Mouse (Mus musculus) WW6 (cell line): ENCODE results near the gene Tcerg1l.

ENCODE experiments used
- DNase-seq: peaks from one replicate; pipeline ENCODE4 v3.0.0-alpha.2; 2013; ENCODE audit warnings: low read depth, low spot score

Tcerg1l gene

GRCm38 (mm10) chr7:138397485-138398181 is at the start of gene Tcerg1l:
Gene Tcerg1l (minus strand): TSS chr7:138397730.
- no peak for DNase-seq

GRCm38 (mm10) chr7:138442096-138442495 is 44.6 kb upstream of the Tcerg1l start:
- no peak for DNase-seq

GRCm38 (mm10) chr7:138432541-138432940 is 35.0 kb upstream of the Tcerg1l start:
- DNase-seq = no peak

GRCm38 (mm10) chr7:138431456-138431855 is 33.9 kb upstream of the Tcerg1l start:
- DNase-seq = no peak

GRCm38 (mm10) chr7:138429916-138430315 is 32.4 kb upstream of the Tcerg1l start:
- DNase-seq = no peak

GRCm38 (mm10) chr7:138428826-138429225 is 31.3 kb upstream of the Tcerg1l start:
- DNase-seq = no peak

GRCm38 (mm10) chr7:138427441-138427840 is 29.9 kb upstream of the Tcerg1l start:
- DNase-seq = no peak

- no peak for DNase-seq
Observed at GRCm38 (mm10) chr7:138413496-138413895, 16.0 kb upstream of the Tcerg1l start.

- no peak for DNase-seq
Observed at GRCm38 (mm10) chr7:138401641-138402040, 4.1 kb upstream of the Tcerg1l start.

- DNase-seq = no peak
Observed at GRCm38 (mm10) chr7:138400506-138401272, 3.2 kb upstream of the Tcerg1l start.

- peak; percentile 66 for DNase-seq
Observed at GRCm38 (mm10) chr7:138398182-138398793, 758 bp upstream of the Tcerg1l start.

GRCm38 (mm10) chr7:138396863-138397484 is 556 bp downstream of the Tcerg1l start:
- DNase-seq = peak; percentile 54

- DNase-seq = no peak
Observed at GRCm38 (mm10) chr7:138396109-138396862, 1.2 kb downstream of the Tcerg1l start.

- no peak for DNase-seq
Observed at GRCm38 (mm10) chr7:138389941-138390340, 7.6 kb downstream of the Tcerg1l start.

- no peak for DNase-seq
Observed at GRCm38 (mm10) chr7:138389071-138389470, 8.5 kb downstream of the Tcerg1l start.

- DNase-seq = no peak
Observed at GRCm38 (mm10) chr7:138379221-138379620, 18.3 kb downstream of the Tcerg1l start.

- no peak for DNase-seq
Observed at GRCm38 (mm10) chr7:138378546-138378945, 19.0 kb downstream of the Tcerg1l start.

- no peak for DNase-seq
Observed at GRCm38 (mm10) chr7:138375573-138375972, 22.0 kb downstream of the Tcerg1l start.

GRCm38 (mm10) chr7:138374376-138374775 is 23.2 kb downstream of the Tcerg1l start:
- no peak for DNase-seq

- DNase-seq = no peak
Observed at GRCm38 (mm10) chr7:138373530-138373929, 24.0 kb downstream of the Tcerg1l start.

- DNase-seq = no peak
Observed at GRCm38 (mm10) chr7:138367570-138367969, 30.0 kb downstream of the Tcerg1l start.
